Comparison of ENCODE assay signal across 9 mouse cellular contexts in genomic region chr6:126497878-126498277, GRCm38 (mm10). TPM values are rescaled to one million over a fixed set of nuclear protein-coding genes. Genes with fewer than 3 reads are reported as not detected.
A peak's percentile ranks its signal among the peaks of the same experiment; 100 is the strongest.
DNase-seq lines count a peak whose midpoint lies in the region; ATAC-seq lines count a peak whose summit lies in the region.
"Had no signal": no experiment of that assay in that cellular context is flagged by ENCODE, and none has a peak within 500 bp of the region (broad histone marks: within the 10 kb centered on the region; RNA-seq: fewer than 3 reads in every experiment).

No protein-coding gene starts in this region.

- intact Hi-C loops in left cerebral cortex, postnatal 25 days (cut with DNase I) = no loop called here

- peaks cover 11% of the 10 kb centered on the region; the same call in 1 of the 2 replicates for H3K27me3 ChIP-seq in heart, embryonic 10.5 days (ENCODE audit: insufficient read depth, poor library complexity, severe bottlenecking)
- peaks cover 12% of the 10 kb centered on the region; the same call in 1 of the 2 replicates for H3K27me3 ChIP-seq in hindbrain, embryonic 10.5 days (ENCODE audit: insufficient read depth, poor library complexity, severe bottlenecking)
- no peaks in the 10 kb centered on the region for H3K27me3 ChIP-seq in neural tube, embryonic 12.5 days (replicated peaks)

- H3K4me3 ChIP-seq in heart, embryonic 10.5 days = no peak overlapping the region
- no peak overlapping the region for H3K4me3 ChIP-seq in hindbrain, embryonic 10.5 days
- H3K4me3 ChIP-seq in neural tube, embryonic 12.5 days = no peak overlapping the region
- H3K4me3 ChIP-seq: limb, embryonic 12.5 days had no signal

- no peak overlapping the region for H3K27ac ChIP-seq in heart, embryonic 10.5 days
- H3K27ac ChIP-seq in hindbrain, embryonic 10.5 days = no peak overlapping the region
- no peak overlapping the region for H3K27ac ChIP-seq in neural tube, embryonic 12.5 days
- H3K27ac ChIP-seq: limb, embryonic 12.5 days had no signal

- peak; percentile 53; the same call in 1 of the 2 replicates for ATAC-seq in neural tube, embryonic 12.5 days (ENCODE audit: low FRiP score, low read depth)
- ATAC-seq in inflammation-experienced regulatory T-cells, adult 6 months = no peak

- no peak overlapping the region for H3K9ac ChIP-seq in neural tube, embryonic 12.5 days
- H3K9ac ChIP-seq: limb, embryonic 12.5 days had no signal

- WGBS in heart, embryonic 10.5 days = 57% methylated on average over 5 of the region's 5 CpGs
- 60% methylated on average over 5 of the region's 5 CpGs for WGBS in hindbrain, embryonic 10.5 days
- WGBS in neural tube, embryonic 12.5 days = 59% methylated on average over 5 of the region's 5 CpGs

- no peaks in the 10 kb centered on the region for H3K36me3 ChIP-seq in heart, embryonic 10.5 days
- no peaks in the 10 kb centered on the region for H3K36me3 ChIP-seq in hindbrain, embryonic 10.5 days
- H3K36me3 ChIP-seq in neural tube, embryonic 12.5 days = no peaks in the 10 kb centered on the region
- H3K36me3 ChIP-seq: limb, embryonic 12.5 days had no signal

- peak; percentile 74 for DNase-seq in heart, postnatal 4 days
- no peak for DNase-seq in heart, embryonic 10.5 days (ENCODE audit: low spot score)
- DNase-seq in Muller cell, postnatal 12 days (ENCODE audit: inconsistent ontology term) = peak; percentile 46
- DNase-seq in cerebellum, postnatal 25 days = peak; percentile 77 to 85
- peak; percentile 63 for DNase-seq in hindbrain, embryonic 10.5 days (ENCODE audit: low spot score)
- peak; percentile 56 to 60 for DNase-seq in left cerebral cortex, postnatal 25 days (ENCODE audit: low spot score in 2 of 2)

- no peak overlapping the region for H3K4me2 ChIP-seq in neural tube, embryonic 12.5 days (replicated peaks)
- H3K4me2 ChIP-seq: limb, embryonic 12.5 days had no signal

- no peaks in the 10 kb centered on the region for H3K9me3 ChIP-seq in heart, embryonic 10.5 days
- H3K9me3 ChIP-seq in hindbrain, embryonic 10.5 days = 0 out of 2 replicates have a peak, but pooled peaks cover 4% of the 10 kb centered on the region
- H3K9me3 ChIP-seq in neural tube, embryonic 12.5 days = 0 out of 2 replicates have a peak, but pooled peaks cover 6% of the 10 kb centered on the region

- H3K4me1 ChIP-seq in heart, embryonic 10.5 days = 0 out of 2 replicates have a peak, but pooled peaks cover 9% of the 10 kb centered on the region
- peaks cover 26% of the 10 kb centered on the region for H3K4me1 ChIP-seq in hindbrain, embryonic 10.5 days (replicated peaks)
- H3K4me1 ChIP-seq in neural tube, embryonic 12.5 days = peaks cover 3% of the 10 kb centered on the region; the same call in 1 of the 2 replicates
- H3K4me1 ChIP-seq: limb, embryonic 12.5 days had no signal

RNA-seq across cellular contexts. Expression of gene Kcna5, which starts 37.3 kb away (rescaled TPM):
- 10 to 100 TPM; 10.6 to 12.0 TPM for total RNA-seq in heart, postnatal 4 days (2021)
- 9.3 and 12.8 TPM in 2 replicates for polyA plus RNA-seq in heart, embryonic 10.5 days (2016; fragmentation: Nextera tagmentation; extraction: Ambion mirVana)
- polyA plus RNA-seq in hindbrain, embryonic 10.5 days (2016; fragmentation: Nextera tagmentation; extraction: Ambion mirVana) = 2.9 and 3.7 TPM in 2 replicates
- 1 to 10 TPM; 3.2 to 7.8 TPM for total RNA-seq in left cerebral cortex, postnatal 25 days (2021)
- 2.0 and 2.5 TPM in 2 replicates for polyA plus RNA-seq in neural tube, embryonic 12.5 days (2016; fragmentation: Nextera tagmentation; extraction: Ambion mirVana)
- not detected for polyA plus RNA-seq in inflammation-experienced regulatory T-cells, adult 6 months (2017; shearing (Covaris generic))
